Mouse (Mus musculus): ENCODE measurements around the gene Ccdc28b.

GRCm38 (mm10) chr4:129631867-129632266, 8.1 kb upstream of the Ccdc28b start:
- TF ChIP-seq CTCF (IDR thresholded peaks at IDR 0.05; ENCODE audit: low read depth) (no peak), EP300 (IDR thresholded peaks at IDR 0.05; ENCODE audit: low read depth) (no peak)

Data from heart, postnatal 0 days (tissue).